Mouse (Mus musculus): Measurements from ENCODE around the gene Olfr693. TPM values are rescaled to one million over a fixed set of nuclear protein-coding genes. Genes with fewer than 3 reads are reported as not detected.
"Not testable (repeated sequence)": the region's sequence is repeated elsewhere in the genome, so short reads cannot be mapped to it uniquely, and the experiment has no call there.

Olfr693 gene
- polyA plus RNA-seq (2021) = not detected

DNA sequence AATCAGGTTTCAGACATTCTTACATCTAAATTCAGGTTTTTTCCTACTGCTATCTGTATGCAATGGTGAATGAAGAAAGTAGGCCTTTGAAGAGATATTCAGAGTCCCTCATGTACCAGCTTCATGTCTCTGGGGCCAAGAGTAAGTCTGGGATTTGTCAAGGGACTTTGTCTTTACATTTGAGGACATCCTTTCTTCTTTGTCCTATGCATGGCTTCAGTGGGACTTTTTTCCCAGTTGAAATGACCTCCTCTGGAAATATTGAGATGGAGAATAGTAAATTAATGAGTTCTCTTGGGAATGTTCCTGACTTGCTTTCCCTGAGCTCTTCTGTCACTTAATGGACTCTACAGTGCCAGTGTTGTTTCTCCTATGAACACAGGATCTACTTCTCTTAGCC, at the start of gene Olfr693:
Gene Olfr693, minus strand, starts transcription at position 101 of the 400 bp plus-strand sequence.
- ATAC-seq (no peak), DNase-seq (ENCODE audit: low read depth, low spot score) (no peak)
- no peaks in the 10 kb centered on the region for H3K27me3 ChIP-seq
- in situ Hi-C loops (cut with MboI; ENCODE audit: low pct_unique_long_range_greater_than_20kb) = loop anchor here (5.0 kb wide), 1 partner anchor 172 kb away; no protein-coding TSS in a partner anchor
- CTCF ChIA-PET = interaction anchor here (1.0 to 1.2 kb wide), 2 partner anchors 11 to 28 kb away, joined by 4 read pairs; no protein-coding TSS in a partner anchor
- no peak for TF ChIP-seq CTCF (IDR thresholded peaks at IDR 0.05)
- POLR2A ChIA-PET = no interaction called here

DNA sequence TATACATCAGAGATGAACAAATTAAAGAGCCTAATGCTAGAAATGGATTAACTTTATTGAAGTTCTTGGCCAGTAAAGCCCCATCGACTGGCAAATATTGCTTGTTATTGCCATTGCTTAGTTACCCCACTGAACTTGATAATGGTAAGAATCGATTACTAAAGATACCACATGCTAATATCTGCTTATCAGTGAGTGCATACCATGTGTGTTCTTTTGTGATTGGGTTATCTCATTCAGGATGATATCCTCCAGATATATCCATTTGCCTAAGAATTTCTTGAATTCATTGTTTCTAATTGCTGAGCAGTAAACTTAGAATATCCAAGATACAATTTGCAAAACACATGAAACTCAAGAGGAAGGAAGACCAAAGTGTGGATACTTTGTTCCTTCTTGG, 45.3 kb upstream of the Olfr693 start:
- H3K27me3 ChIP-seq; POLR2A ChIA-PET; CTCF ChIA-PET; DNase-seq (ENCODE audit: low read depth, low spot score); in situ Hi-C loops (cut with MboI; ENCODE audit: low pct_unique_long_range_greater_than_20kb); ATAC-seq: not testable (repeated sequence)

GRCm38 (mm10) chr7:106716296-106716695, 35.9 kb upstream of the Olfr693 start, which contains the start of gene Olfr695:
Olfr695 (minus strand) TSS chr7:106716396.
- DNase-seq (ENCODE audit: low read depth, low spot score) (no peak), ATAC-seq (no peak)
- H3K27me3 ChIP-seq = peaks cover 8% of the 10 kb centered on the region
- CTCF ChIA-PET = no interaction called here
- no peak for TF ChIP-seq CTCF (IDR thresholded peaks at IDR 0.05)
- POLR2A ChIA-PET = no interaction called here
- in situ Hi-C loops (cut with MboI; ENCODE audit: low pct_unique_long_range_greater_than_20kb) = no loop called here

- H3K27me3 ChIP-seq = peaks cover 8% of the 10 kb centered on the region
- CTCF ChIA-PET = no interaction called here
- no peak for DNase-seq (ENCODE audit: low read depth, low spot score)
- ATAC-seq = no peak
- TF ChIP-seq CTCF (IDR thresholded peaks at IDR 0.05) = no peak
- in situ Hi-C loops (cut with MboI; ENCODE audit: low pct_unique_long_range_greater_than_20kb) = no loop called here
- POLR2A ChIA-PET = no interaction called here
These were observed 31.1 kb upstream of the Olfr693 start for GRCm38 (mm10) chr7:106711463-106711862.

DNA sequence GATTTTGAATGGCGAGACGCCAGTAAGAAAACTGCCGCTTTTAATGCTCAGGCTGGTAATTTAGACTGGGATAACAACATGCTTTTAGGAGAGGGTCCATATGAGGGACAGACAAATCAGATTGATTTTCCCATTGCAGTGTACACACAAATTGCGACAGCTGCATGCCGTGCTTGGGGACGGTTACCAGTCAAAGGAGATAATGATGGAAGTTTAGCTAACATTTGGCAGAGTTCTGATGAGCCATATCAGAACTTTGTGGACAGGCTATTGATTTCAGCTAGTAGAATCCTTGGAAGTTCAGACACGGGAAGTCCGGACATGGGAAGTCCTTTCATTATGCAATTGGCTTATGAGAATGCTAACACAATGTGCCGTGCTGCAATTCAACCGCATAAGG, 27.3 kb upstream of the Olfr693 start:
- in situ Hi-C loops (cut with MboI; ENCODE audit: low pct_unique_long_range_greater_than_20kb); H3K27me3 ChIP-seq; DNase-seq (ENCODE audit: low read depth, low spot score); ATAC-seq; CTCF ChIA-PET; POLR2A ChIA-PET: not testable (repeated sequence)

GRCm38 (mm10) chr7:106696891-106697290, 16.5 kb upstream of the Olfr693 start:
- DNase-seq (ENCODE audit: low read depth, low spot score) (no peak), ATAC-seq (no peak)
- peaks cover 2% of the 10 kb centered on the region for H3K27me3 ChIP-seq
- POLR2A ChIA-PET = no interaction called here
- in situ Hi-C loops (cut with MboI; ENCODE audit: low pct_unique_long_range_greater_than_20kb) = no loop called here
- no peak for TF ChIP-seq CTCF (IDR thresholded peaks at IDR 0.05)
- CTCF ChIA-PET = no interaction called here

- POLR2A ChIA-PET = no interaction called here
- DNase-seq (ENCODE audit: low read depth, low spot score) (no peak), ATAC-seq (no peak)
- no peak for TF ChIP-seq CTCF (IDR thresholded peaks at IDR 0.05)
- CTCF ChIA-PET = no interaction called here
- in situ Hi-C loops (cut with MboI; ENCODE audit: low pct_unique_long_range_greater_than_20kb) = no loop called here
- H3K27me3 ChIP-seq = peaks cover 3% of the 10 kb centered on the region
These were observed 12.6 kb upstream of the Olfr693 start for GRCm38 (mm10) chr7:106692976-106693375.

GRCm38 (mm10) chr7:106691714-106692113, 11.3 kb upstream of the Olfr693 start, which contains the start of gene Olfr694:
Olfr694 (minus strand) TSS chr7:106691814.
- POLR2A ChIA-PET = no interaction called here
- CTCF ChIA-PET = no interaction called here

GRCm38 (mm10) chr7:106685382-106685781, 5.0 kb upstream of the Olfr693 start:
- ATAC-seq = no peak
- CTCF ChIA-PET = no interaction called here
- in situ Hi-C loops (cut with MboI; ENCODE audit: low pct_unique_long_range_greater_than_20kb) = no loop called here
- DNase-seq (ENCODE audit: low read depth, low spot score) = no peak
- POLR2A ChIA-PET = no interaction called here
- no peak for TF ChIP-seq CTCF (IDR thresholded peaks at IDR 0.05)
- no peaks in the 10 kb centered on the region for H3K27me3 ChIP-seq

More at GRCm38 (mm10) chr7:106691714-106692113, 11.3 kb upstream of the Olfr693 start, which contains the start of gene Olfr694:
- no peak for TF ChIP-seq CTCF (IDR thresholded peaks at IDR 0.05)
- in situ Hi-C loops (cut with MboI; ENCODE audit: low pct_unique_long_range_greater_than_20kb) = no loop called here
- no peak for DNase-seq (ENCODE audit: low read depth, low spot score)
- no peak for ATAC-seq
- H3K27me3 ChIP-seq = peaks cover 3% of the 10 kb centered on the region

GRCm38 (mm10) chr7:106652344-106652652, 28.1 kb downstream of the Olfr693 start:
- no peaks in the 10 kb centered on the region for H3K27me3 ChIP-seq
- ATAC-seq = no peak
- CTCF ChIA-PET = interaction anchor here (1.6 kb wide), 1 partner anchor 28 kb away, joined by 4 read pairs; the partner anchor contains the start of gene Olfr693
- POLR2A ChIA-PET = no interaction called here
- DNase-seq (ENCODE audit: low read depth, low spot score) = no peak
- in situ Hi-C loops (cut with MboI; ENCODE audit: low pct_unique_long_range_greater_than_20kb) = no loop called here
- TF ChIP-seq CTCF (IDR thresholded peaks at IDR 0.05) = no peak

DNA sequence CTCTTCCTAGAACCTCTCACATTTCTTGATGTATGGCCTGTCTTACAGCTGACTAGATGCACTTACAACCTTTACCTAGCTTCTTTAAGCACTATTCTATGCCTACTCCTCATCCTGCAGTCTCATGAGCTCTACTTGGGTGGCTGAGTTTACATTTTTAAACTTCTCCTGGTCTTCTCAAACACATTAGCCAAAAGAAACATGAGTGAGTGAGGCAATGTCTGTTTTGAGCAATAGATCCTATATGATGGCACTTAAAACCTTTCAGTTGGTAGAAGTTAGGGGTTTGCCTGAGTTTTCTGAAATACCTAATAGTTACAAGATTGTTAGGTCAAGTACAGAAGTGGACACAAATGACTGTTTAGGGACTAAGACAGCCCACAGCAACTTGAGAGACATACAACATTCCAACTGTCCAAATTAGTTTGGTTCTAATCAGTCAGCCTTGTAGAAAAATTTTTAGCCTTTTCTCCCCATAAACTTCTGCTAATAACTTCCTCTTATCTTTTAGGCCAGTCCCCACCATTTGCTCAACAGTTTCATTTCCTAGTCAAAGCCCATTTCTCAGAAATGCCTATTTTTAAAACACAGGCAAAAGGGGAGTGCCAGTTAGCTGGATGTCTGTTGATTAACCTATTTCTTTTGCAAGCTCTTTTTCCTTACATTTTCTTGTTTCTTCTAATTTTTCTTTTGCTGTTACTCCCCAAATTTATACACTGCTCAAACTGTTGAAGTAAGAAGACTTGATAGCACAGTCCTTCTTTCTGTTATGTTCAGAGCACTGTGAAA, 28.6 kb downstream of the Olfr693 start:
- ChIA-PET POLR2A (no interaction called here), CTCF (interaction anchor here (1.4 to 1.6 kb wide), 2 partner anchors 29 to 36 kb away, joined by 4 to 5 read pairs; partner anchors contain the start of gene Olfr693)
- TF ChIP-seq CTCF (IDR thresholded peaks at IDR 0.05) = no peak
- ATAC-seq (no peak), DNase-seq (ENCODE audit: low read depth, low spot score) (no peak)
- in situ Hi-C loops (cut with MboI; ENCODE audit: low pct_unique_long_range_greater_than_20kb) = no loop called here
- no peaks in the 10 kb centered on the region for H3K27me3 ChIP-seq

Measured in Patski (cell line).